ENCODE assay signal across 23 mouse cellular contexts in the genomic region with DNA sequence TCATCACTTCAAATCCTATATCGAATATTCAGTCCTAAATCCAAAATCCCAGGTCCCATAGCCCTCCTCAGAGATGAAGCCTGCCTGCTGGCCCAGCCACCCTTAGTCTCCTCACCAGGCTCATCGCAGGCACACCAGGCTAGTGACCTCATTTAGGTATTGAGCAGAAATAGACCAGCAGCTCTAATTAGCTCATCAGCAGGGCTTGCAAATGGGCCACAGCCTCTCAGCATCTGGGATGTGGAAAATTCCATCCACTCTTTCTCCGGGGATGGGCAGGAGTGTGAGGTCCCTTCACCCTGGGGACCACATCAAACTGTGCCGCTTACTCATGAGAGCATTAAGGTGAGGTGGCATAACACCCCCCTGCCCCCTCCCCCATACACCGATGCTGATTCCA. TPM values are rescaled to one million over a fixed set of nuclear protein-coding genes. Genes with fewer than 3 reads are reported as not detected.
DNase-seq lines count a peak whose midpoint lies in the region; ATAC-seq and TF ChIP-seq lines count a peak whose summit lies in the region.
"Had no signal": no experiment of that assay in that cellular context is flagged by ENCODE, and none has a peak within 500 bp of the region (broad histone marks: within the 10 kb centered on the region; RNA-seq: fewer than 3 reads in every experiment).

No protein-coding gene starts in this region.

- H3K4me1 ChIP-seq in cerebellum, adult 2 months (ENCODE audit: control insufficient read depth, insufficient read depth, low read length): no peaks in the 10 kb centered on the region
- peaks cover 15 to 36% of the 10 kb centered on the region in 2 experiments for H3K4me1 ChIP-seq in CH12.LX (ENCODE audit: control insufficient read depth in 1 of 2, insufficient read depth in 2 of 2)
- peaks cover 4% of the 10 kb centered on the region; the same call in 1 of the 2 replicates for H3K4me1 ChIP-seq in cortical plate, adult 2 months (ENCODE audit: control insufficient read depth, insufficient read depth, low read length)
- peaks cover 4% of the 10 kb centered on the region for H3K4me1 ChIP-seq in midbrain, embryonic 13.5 days (replicated peaks)

- H3K4me2 ChIP-seq in CH12.LX (ENCODE audit: insufficient read depth, low read depth, poor library complexity, severe bottlenecking): no peak overlapping the region
- no peak overlapping the region for H3K4me2 ChIP-seq in midbrain, embryonic 13.5 days (replicated peaks)
- H3K4me2 ChIP-seq: embryonic facial prominence, embryonic 15.5 days; heart, embryonic 11.5 days; heart, embryonic 15.5 days; hindbrain, embryonic 14.5 days; intestine, embryonic 15.5 days had no signal

- in situ Hi-C loops in CH12.LX (cut with MboI; ENCODE audit: low pct_ligation_motif_present, low pct_unique_long_range_greater_than_20kb, low sequenced_read_pairs): no loop called here

- TF ChIP-seq RAD21 in CH12.LX (IDR thresholded peaks at IDR 0.05; ENCODE audit: low read depth, low read length): no peak

- no peak overlapping the region for H3K27ac ChIP-seq in cerebellum, adult 2 months (ENCODE audit: insufficient read depth, low read length)
- peak overlapping the region; percentile 75 for H3K27ac ChIP-seq in layer of hippocampus, adult 2 months
- no peak overlapping the region for H3K27ac ChIP-seq in CH12.LX (ENCODE audit: insufficient read depth, low read depth)
- H3K27ac ChIP-seq in cortical plate, adult 2 months (ENCODE audit: insufficient read depth, low read length): peak overlapping the region; percentile 59; the same call in 1 of the 2 replicates
- H3K27ac ChIP-seq in midbrain, embryonic 13.5 days: no peak overlapping the region
- H3K27ac ChIP-seq: embryonic facial prominence, embryonic 15.5 days; forebrain, embryonic 10.5 days; heart, adult 2 months; heart, embryonic 15.5 days; hindbrain, embryonic 10.5 days; hindbrain, embryonic 14.5 days; intestine, embryonic 15.5 days had no signal

- TF ChIP-seq CTCF in cerebellum, adult 2 months (IDR thresholded peaks at IDR 0.05; ENCODE audit: borderline replicate concordance, insufficient read depth, low read depth, low read length): no peak
- TF ChIP-seq CTCF in layer of hippocampus, adult 2 months (conservative IDR thresholded peaks at IDR 0.05): no peak
- TF ChIP-seq CTCF in CH12.LX (conservative IDR thresholded peaks at IDR 0.05 in 1 of 2, IDR thresholded peaks at IDR 0.05 in 1 of 2; ENCODE audit: low read depth in 2 of 2, low read length in 2 of 2): no peak
- TF ChIP-seq CTCF in cortical plate, adult 2 months (IDR thresholded peaks at IDR 0.05; ENCODE audit: extremely low read depth, insufficient read depth, low read length): no peak

- no peak overlapping the region for H3K9ac ChIP-seq in CH12.LX (ENCODE audit: insufficient read depth, low read depth)
- no peak overlapping the region for H3K9ac ChIP-seq in midbrain, embryonic 13.5 days (replicated peaks)
- H3K9ac ChIP-seq: embryonic facial prominence, embryonic 15.5 days; heart, embryonic 15.5 days; hindbrain, embryonic 14.5 days; intestine, embryonic 15.5 days had no signal

- H3K79me2 ChIP-seq in CH12.LX (replicated peaks; ENCODE audit: control insufficient read depth, extremely low read depth, insufficient read depth, poor library complexity, severe bottlenecking): no peaks in the 10 kb centered on the region

- 76% methylated on average over 5 of the region's 5 CpGs for WGBS in cerebellum, adult 2 months
- WGBS in midbrain, embryonic 13.5 days: 86% methylated on average over 5 of the region's 5 CpGs

- H3K27me3 ChIP-seq in cerebellum, adult 2 months (ENCODE audit: control insufficient read depth, insufficient read depth, low read length): no peaks in the 10 kb centered on the region
- H3K27me3 ChIP-seq in CH12.LX (replicated peaks): peaks cover 20% of the 10 kb centered on the region
- H3K27me3 ChIP-seq in midbrain, embryonic 13.5 days: no peaks in the 10 kb centered on the region
- H3K27me3 ChIP-seq: embryonic facial prominence, embryonic 15.5 days; heart, embryonic 15.5 days; intestine, embryonic 15.5 days had no signal

- peak; percentile 32 to 53 for DNase-seq in cerebellum, adult 2 months
- DNase-seq in cerebellum, adult 11 months: no peak
- no peak for DNase-seq in layer of hippocampus, adult 2 months (ENCODE audit: low spot score in 2 of 2)
- no peak for DNase-seq in layer of hippocampus, adult 8-10 months (ENCODE audit: low spot score in 2 of 2)
- no peak for DNase-seq in CH12.LX (ENCODE audit: extremely low read depth)
- DNase-seq in urinary bladder, adult 2 months (ENCODE audit: low spot score): no peak
- DNase-seq: adrenal gland, adult 8-10 months; cerebellum, adult 9-10 months; embryo, embryonic 11 days; gastrocnemius, postnatal 10 days; heart, adult 2 months; heart, postnatal 14 days had no signal

- no peak overlapping the region for H3K4me3 ChIP-seq in cerebellum, adult 2 months (replicated peaks; ENCODE audit: insufficient read depth, low read depth, low read length)
- H3K4me3 ChIP-seq in layer of hippocampus, adult 2 months: no peak overlapping the region
- H3K4me3 ChIP-seq in CH12.LX (replicated peaks in 1 of 3; ENCODE audit: low read depth in 2 of 3, low read length in 2 of 3, poor library complexity in 1 of 3): no peak overlapping the region
- H3K4me3 ChIP-seq in cortical plate, adult 2 months (ENCODE audit: insufficient read depth, low read length): no peak overlapping the region
- H3K4me3 ChIP-seq in midbrain, embryonic 13.5 days (replicated peaks): no peak overlapping the region
- H3K4me3 ChIP-seq: embryonic facial prominence, embryonic 15.5 days; erythroblast, embryonic 14.5 days; forebrain, embryonic 10.5 days; heart, adult 2 months; heart, embryonic 15.5 days; hindbrain, embryonic 10.5 days; intestine, embryonic 15.5 days had no signal

- TF ChIP-seq EP300 in CH12.LX (IDR thresholded peaks at IDR 0.05; ENCODE audit: low read length): no peak

- H3K36me3 ChIP-seq in CH12.LX (replicated peaks in 1 of 2; ENCODE audit: control insufficient read depth in 1 of 2, insufficient read depth in 1 of 2, low read length in 1 of 2): no peaks in the 10 kb centered on the region
- H3K36me3 ChIP-seq in midbrain, embryonic 13.5 days: no peaks in the 10 kb centered on the region
- H3K36me3 ChIP-seq: embryonic facial prominence, embryonic 15.5 days; forebrain, embryonic 10.5 days; heart, embryonic 15.5 days; hindbrain, embryonic 10.5 days; intestine, embryonic 15.5 days had no signal

- no peak for TF ChIP-seq POLR2A in cerebellum, adult 2 months (IDR thresholded peaks at IDR 0.05; ENCODE audit: borderline replicate concordance, insufficient read depth, low read length)
- TF ChIP-seq POLR2A in CH12.LX (IDR thresholded peaks at IDR 0.05; ENCODE audit: low read depth, low read length): no peak
- no peak for TF ChIP-seq POLR2A in cortical plate, adult 2 months (IDR thresholded peaks at IDR 0.05; ENCODE audit: extremely low read depth, insufficient read depth, low read length)

- no peak for ATAC-seq in midbrain, embryonic 13.5 days
- ATAC-seq: forebrain, embryonic 14.5 days; intestine, embryonic 15.5 days had no signal

- no peaks in the 10 kb centered on the region for H3K9me3 ChIP-seq in CH12.LX (replicated peaks; ENCODE audit: low read length)
- no peaks in the 10 kb centered on the region for H3K9me3 ChIP-seq in midbrain, embryonic 13.5 days
- H3K9me3 ChIP-seq: embryonic facial prominence, embryonic 15.5 days; heart, embryonic 15.5 days; hindbrain, embryonic 10.5 days; intestine, embryonic 15.5 days had no signal

- dilution Hi-C loops in CH12.LX (cut with MboI; ENCODE audit: extremely low pct_ligation_motif_present, extremely low pct_unique_long_range_greater_than_20kb, low sequenced_read_pairs): no loop called here

TF ChIP-seq in CH12.LX, 34 proteins besides CTCF, POLR2A, EP300 and RAD21:
- no peak for TF ChIP-seq JUND (conservative IDR thresholded peaks at IDR 0.05; ENCODE audit: low read depth, low read length)
- no peak for TF ChIP-seq ELF1 (IDR thresholded peaks at IDR 0.05; ENCODE audit: low read depth, low read length)
- no peak for TF ChIP-seq NRF1 (IDR thresholded peaks at IDR 0.05; ENCODE audit: low read depth, low read length)
- no peak for TF ChIP-seq MAFK (IDR thresholded peaks at IDR 0.05; ENCODE audit: insufficient replicate concordance, low read length)
- TF ChIP-seq ETS1 (conservative IDR thresholded peaks at IDR 0.05; ENCODE audit: low read depth, low read length): 0 out of 2 replicates have a peak, but pooled peaks have one; percentile 11
- TF ChIP-seq TBP (conservative IDR thresholded peaks at IDR 0.05; ENCODE audit: low read depth, low read length): no peak

RNA-seq across cellular contexts. Expression of gene Cerk, which starts 13.1 kb away (rescaled TPM):
- 152 and 159 TPM in 2 replicates for polyA plus RNA-seq in cerebellum, adult 2 months (2012; rRNA removed)
- 10 to 100 TPM; 41.6 to 43.0 TPM for total RNA-seq in layer of hippocampus, adult 2 months (2021)
- 10 to 100 TPM; 51.0 to 55.5 (median 52.0) TPM for total RNA-seq in layer of hippocampus, adult 8-10 months (2022)
- total RNA-seq in CH12.LX (2012; rRNA removed): 8.8 and 10.3 TPM in 2 replicates
- total RNA-seq in CH12.LX (2014; rRNA removed): 3.7 and 4.4 TPM in 2 replicates
- polyA plus RNA-seq in CH12.LX (2012; ENCODE audit: insufficient read length, low read depth): 2.2 and 2.5 TPM in 2 replicates
- polyA plus RNA-seq in cortical plate, adult 2 months (2012; rRNA removed): 42.8 and 44.7 TPM in 2 replicates
- polyA plus RNA-seq in midbrain, embryonic 13.5 days (2015; fragmentation: Nextera tagmentation; extraction: Ambion mirVana): 20.6 and 22.3 TPM in 2 replicates
- polyA plus RNA-seq in urinary bladder, adult 2 months (2012; rRNA removed): 10.9 and 12.1 TPM in 2 replicates

RNA-seq across cellular contexts. Expression of gene Tbc1d22a, which starts 15.2 kb away (rescaled TPM):
- polyA plus RNA-seq in cerebellum, adult 2 months (2012; rRNA removed): 23.0 and 23.3 TPM in 2 replicates
- total RNA-seq in layer of hippocampus, adult 2 months (2021): 10 to 100 TPM; 33.2 to 34.7 TPM
- total RNA-seq in layer of hippocampus, adult 8-10 months (2022): 10 to 100 TPM; 28.8 to 37.3 (median 34.8) TPM
- total RNA-seq in CH12.LX (2012; rRNA removed) (15.0 and 20.2 TPM in 2 replicates), CH12.LX (2014; rRNA removed) (19.4 and 21.1 TPM in 2 replicates)
- 16.5 and 17.6 TPM in 2 replicates for polyA plus RNA-seq in CH12.LX (2012; ENCODE audit: insufficient read length, low read depth)
- 33.5 and 33.9 TPM in 2 replicates for polyA plus RNA-seq in cortical plate, adult 2 months (2012; rRNA removed)
- polyA plus RNA-seq in midbrain, embryonic 13.5 days (2015; fragmentation: Nextera tagmentation; extraction: Ambion mirVana): 13.4 and 13.6 TPM in 2 replicates
- 19.0 and 21.0 TPM in 2 replicates for polyA plus RNA-seq in urinary bladder, adult 2 months (2012; rRNA removed)

Comparison
In these comparisons a context has a peak if more than half of its experiments do, and no peak if none do; other contexts are left out.
1. DNase-seq: peak in cerebellum, adult 2 months (2 of 2); none in cerebellum, adult 11 months (single experiment), layer of hippocampus, adult 2 months (0 of 2), layer of hippocampus, adult 8-10 months (0 of 2), CH12.LX (single experiment) and urinary bladder, adult 2 months (single experiment).
2. H3K27ac ChIP-seq: peak in layer of hippocampus, adult 2 months (single experiment) and cortical plate, adult 2 months (single experiment); none in cerebellum, adult 2 months (single experiment), CH12.LX (single experiment) and midbrain, embryonic 13.5 days (single experiment).